ENCODE assay signal across 7 mouse cellular contexts in the genomic region with DNA sequence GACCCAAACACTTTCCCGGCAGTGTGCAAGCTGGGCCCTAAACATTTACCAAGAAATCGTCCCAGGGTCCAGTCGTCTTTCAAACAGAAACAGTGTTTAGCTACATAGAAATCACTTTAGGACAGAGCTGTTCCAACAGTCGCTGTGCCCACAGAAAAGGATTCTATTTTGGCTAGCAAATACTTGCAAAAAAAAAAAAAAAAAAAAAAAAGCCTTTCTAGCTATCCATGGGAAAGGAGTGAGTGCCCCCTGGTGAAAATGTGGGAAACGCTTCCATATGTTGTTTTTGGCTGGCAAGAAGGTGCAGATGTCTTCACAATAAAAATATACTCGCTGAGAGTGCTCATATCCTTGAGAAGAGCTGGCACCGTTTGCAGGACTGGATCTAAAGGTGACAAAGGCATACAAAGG.
A peak's percentile ranks its signal among the peaks of the same experiment; 100 is the strongest.
DNase-seq lines count a peak whose midpoint lies in the region; ATAC-seq lines count a peak whose summit lies in the region.

No protein-coding gene starts in this region.

- peaks cover 36% of the 10 kb centered on the region for H3K4me1 ChIP-seq in forebrain, embryonic 13.5 days

- H3K4me3 ChIP-seq in forebrain, embryonic 13.5 days = no peak overlapping the region

- H3K9ac ChIP-seq in forebrain, embryonic 13.5 days = no peak overlapping the region

- no peaks in the 10 kb centered on the region for H3K27me3 ChIP-seq in forebrain, embryonic 13.5 days

- intact Hi-C loops in gastrocnemius, postnatal 36 days (cut with DNase I) = no loop called here

- 6% methylated on average over 7 of the region's 7 CpGs for WGBS in forebrain, embryonic 13.5 days

- no peaks in the 10 kb centered on the region for H3K36me3 ChIP-seq in forebrain, embryonic 13.5 days (ENCODE audit: poor library complexity, severe bottlenecking)

- peak; percentile 58 for DNase-seq in NIH3T3 (ENCODE audit: low read depth)
- peak; percentile 79 for DNase-seq in brain, embryonic 18.5 days (ENCODE audit: low read depth, low spot score)
- DNase-seq in kidney, postnatal 14 days = peak; percentile 22
- peak; percentile 55 for DNase-seq in lung, postnatal 10 days
- peak; percentile 54 for DNase-seq in right cerebral cortex, postnatal 4 days
- no peak for DNase-seq in gastrocnemius, postnatal 36 days

- peak; percentile 75 for ATAC-seq in forebrain, embryonic 13.5 days

- peak overlapping the region; percentile 7 for H3K27ac ChIP-seq in forebrain, embryonic 13.5 days

- H3K9me3 ChIP-seq in forebrain, embryonic 13.5 days (replicated peaks) = peaks cover 9% of the 10 kb centered on the region

- peak overlapping the region; percentile 45 for H3K4me2 ChIP-seq in forebrain, embryonic 13.5 days

Comparison
In these comparisons a context has a peak if more than half of its experiments do, and no peak if none do; other contexts are left out.
1. DNase-seq: peak in NIH3T3 (single experiment), brain, embryonic 18.5 days (single experiment), kidney, postnatal 14 days (single experiment), lung, postnatal 10 days (single experiment) and right cerebral cortex, postnatal 4 days (single experiment); none in gastrocnemius, postnatal 36 days (0 of 2).